Mouse (Mus musculus) forebrain, embryonic 16.5 days (tissue): ENCODE data around the gene Slc22a1. TPM values are rescaled to one million over a fixed set of nuclear protein-coding genes. Genes with fewer than 3 reads are reported as not detected.

ENCODE experiments used
- ATAC-seq: fragments of 200-750 bp; cut with Nextera tagmentation; 2 replicates; pipeline ENCODE4 v1.8.0; 2017; ENCODE audit warnings: mild to moderate bottlenecking, moderate library complexity
- H3K27ac ChIP-seq: fragments of 300-500 bp; sonication (generic); 2 replicates; pipeline ENCODE4 v1.5.1; 2014; ENCODE audit warnings: low read length, control low read depth
- H3K27me3 ChIP-seq: fragments of 300-500 bp; sonication (generic); replicated peaks from 2 replicates; pipeline ENCODE4 v1.6.1; 2014; ENCODE audit warnings: low read length; ENCODE audit not compliant: control insufficient read depth, insufficient read depth
- H3K36me3 ChIP-seq: fragments of 300-500 bp; sonication (generic); 2 replicates; pipeline ENCODE4 v1.6.1; 2014; ENCODE audit not compliant: control insufficient read depth, insufficient read depth
- H3K4me1 ChIP-seq: fragments of 300-500 bp; sonication (generic); replicated peaks from 2 replicates; pipeline ENCODE4 v1.6.1; 2014; ENCODE audit warnings: low read length; ENCODE audit not compliant: control insufficient read depth, insufficient read depth
- H3K4me2 ChIP-seq: fragments of 300-500 bp; sonication (generic); 2 replicates; pipeline ENCODE4 v1.6.1; 2014; ENCODE audit warnings: mild to moderate bottlenecking, low read length, control low read depth
- H3K4me3 ChIP-seq: fragments of 300-500 bp; sonication (generic); replicated peaks from 2 replicates; pipeline ENCODE4 v1.5.1; 2014; ENCODE audit warnings: mild to moderate bottlenecking, low read length, control low read depth
- H3K9ac ChIP-seq: fragments of 300-500 bp; sonication (generic); replicated peaks from 2 replicates; pipeline ENCODE4 v1.6.1; 2014; ENCODE audit warnings: low read depth, low read length, control low read depth
- H3K9me3 ChIP-seq: fragments of 300-500 bp; sonication (generic); 2 replicates; pipeline ENCODE4 v1.6.1; 2016; ENCODE audit warnings: low read length; ENCODE audit not compliant: control insufficient read depth
- WGBS: fragments of 180-500 bp; shearing (Covaris S2); extraction: QIAGEN DNeasy Blood & Tissue Kit; methylation state at CpG from one replicate; pipeline ENCODE4 v1.1.7; 2014; 5-methylcytosine and 5-hydroxymethylcytosine counted together
- polyA plus RNA-seq: library from polyadenylated mRNA; unstranded; fragments of >200 nt; fragmentation: Nextera tagmentation; extraction: Ambion mirVana; gene quantifications from 2 replicates; pipeline ENCODE4 v1.2.1, GENCODE M21; 2015

The Slc22a1 gene
- polyA plus RNA-seq, 1 experiment from 2014 or later = not detected

DNA sequence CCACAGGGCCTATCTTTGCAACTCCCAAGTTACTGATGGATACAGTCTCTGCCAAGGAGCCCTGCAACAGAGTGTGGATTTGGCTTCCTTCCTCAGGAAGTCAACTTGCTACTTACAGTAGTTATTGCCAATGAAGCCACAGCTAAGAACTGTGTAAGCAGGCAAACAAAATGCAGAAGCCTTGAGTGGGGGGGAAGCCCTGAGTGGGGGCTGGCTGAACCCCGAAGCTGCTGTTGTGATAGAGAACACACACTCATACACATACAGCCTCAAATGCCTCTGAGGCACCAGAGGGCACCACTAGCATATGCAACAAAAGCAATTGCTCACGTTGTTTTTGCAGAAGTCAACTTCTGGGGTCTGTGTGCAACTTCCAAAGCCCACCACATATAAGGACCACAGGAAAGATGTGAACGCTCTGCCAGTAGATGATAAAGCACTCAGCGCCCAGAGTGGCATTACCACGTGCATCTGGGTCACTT, 38.5 kb upstream of the Slc22a1 start:
- ATAC-seq = no peak
- H3K27ac ChIP-seq = no peak overlapping the region
- WGBS = 85% methylated on average over 5 of the region's 5 CpGs
- H3K36me3 ChIP-seq = peaks cover 22% of the 10 kb centered on the region
- no peaks in the 10 kb centered on the region for H3K9me3 ChIP-seq
- no peak overlapping the region for H3K4me2 ChIP-seq
- no peak overlapping the region for H3K4me3 ChIP-seq
- H3K4me1 ChIP-seq = peaks cover 5% of the 10 kb centered on the region; the same call in 1 of the 2 replicates
- H3K27me3 ChIP-seq = no peaks in the 10 kb centered on the region
- H3K9ac ChIP-seq = no peak overlapping the region

DNA sequence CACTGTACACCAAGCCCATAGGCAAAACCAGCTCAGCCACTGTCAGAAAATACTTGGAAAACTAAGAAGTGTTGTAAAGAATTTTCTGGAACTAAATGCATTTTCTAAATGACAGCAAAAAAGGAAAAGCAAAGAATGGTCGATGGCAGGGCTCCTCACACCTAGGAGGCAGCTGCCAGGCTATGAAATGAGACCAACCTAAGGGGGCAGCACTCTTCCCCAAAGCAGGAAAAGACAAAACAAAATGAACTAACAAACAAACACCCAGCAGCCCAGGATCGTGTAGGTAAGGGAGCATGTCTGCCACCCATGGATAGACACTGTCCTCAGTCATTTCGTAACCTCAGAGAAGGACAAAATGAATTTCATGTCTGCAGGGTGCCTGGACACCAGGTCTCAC, 37.4 kb upstream of the Slc22a1 start:
- Histone ChIP-seq H3K9me3 (no peaks in the 10 kb centered on the region), H3K4me2 (no peak overlapping the region), H3K36me3 (peaks cover 22% of the 10 kb centered on the region), H3K27ac (no peak overlapping the region), H3K27me3 (no peaks in the 10 kb centered on the region), H3K9ac (no peak overlapping the region), H3K4me3 (no peak overlapping the region), H3K4me1 (peaks cover 5% of the 10 kb centered on the region; the same call in 1 of the 2 replicates)
- no peak for ATAC-seq
- WGBS = 84% methylated on average over 3 of the region's 3 CpGs

DNA sequence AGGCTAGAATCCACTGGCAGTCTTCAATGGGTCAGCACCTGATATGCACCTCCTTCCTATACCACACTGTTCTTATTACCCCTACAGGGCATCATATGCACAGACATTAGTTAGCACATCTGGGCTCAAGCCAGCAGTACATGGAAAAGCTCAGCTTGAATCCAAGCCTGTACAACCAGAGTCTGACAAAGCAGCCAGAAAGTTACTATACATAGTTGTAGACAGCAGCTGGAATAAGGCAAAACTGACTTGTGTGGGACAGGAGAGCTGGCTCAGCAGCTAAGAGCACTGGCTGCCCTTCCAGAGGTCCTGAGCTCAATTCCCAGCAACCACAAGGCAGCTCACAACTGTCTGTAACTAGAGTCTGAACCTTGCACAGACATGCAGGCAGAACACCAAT, 36.6 kb upstream of the Slc22a1 start:
- Histone ChIP-seq H3K4me3 (no peak overlapping the region), H3K27me3 (no peaks in the 10 kb centered on the region), H3K4me2 (no peak overlapping the region), H3K36me3 (peaks cover 22% of the 10 kb centered on the region), H3K9ac (no peak overlapping the region), H3K9me3 (no peaks in the 10 kb centered on the region), H3K4me1 (no peaks in the 10 kb centered on the region), H3K27ac (no peak overlapping the region)
- no peak for ATAC-seq

DNA sequence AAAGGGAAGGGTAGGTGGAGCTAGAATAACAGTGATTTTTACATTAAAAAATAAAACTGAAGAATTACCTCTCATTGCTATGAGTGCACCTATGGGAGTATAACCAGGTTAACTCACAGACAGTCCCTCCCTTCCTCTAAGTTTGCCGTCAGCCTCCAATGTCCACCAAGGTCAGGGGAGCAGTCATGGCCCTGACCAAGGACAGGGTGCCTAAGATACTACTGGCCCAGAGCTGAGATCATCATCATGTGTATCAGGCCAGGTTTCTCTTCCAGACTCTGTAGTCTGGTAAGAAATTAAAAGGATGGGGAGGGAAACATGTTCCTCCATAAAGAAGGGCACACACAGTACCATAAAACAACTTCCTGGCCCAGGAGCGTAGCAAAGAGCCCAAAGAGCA, 35.3 kb upstream of the Slc22a1 start:
- H3K27ac ChIP-seq = no peak overlapping the region
- no peaks in the 10 kb centered on the region for H3K4me1 ChIP-seq
- H3K27me3 ChIP-seq = no peaks in the 10 kb centered on the region
- H3K36me3 ChIP-seq = peaks cover 21% of the 10 kb centered on the region
- H3K4me3 ChIP-seq = no peak overlapping the region
- 94% methylated on average over 2 of the region's 2 CpGs for WGBS
- H3K9ac ChIP-seq = no peak overlapping the region
- no peak overlapping the region for H3K4me2 ChIP-seq
- ATAC-seq = no peak
- no peaks in the 10 kb centered on the region for H3K9me3 ChIP-seq

DNA sequence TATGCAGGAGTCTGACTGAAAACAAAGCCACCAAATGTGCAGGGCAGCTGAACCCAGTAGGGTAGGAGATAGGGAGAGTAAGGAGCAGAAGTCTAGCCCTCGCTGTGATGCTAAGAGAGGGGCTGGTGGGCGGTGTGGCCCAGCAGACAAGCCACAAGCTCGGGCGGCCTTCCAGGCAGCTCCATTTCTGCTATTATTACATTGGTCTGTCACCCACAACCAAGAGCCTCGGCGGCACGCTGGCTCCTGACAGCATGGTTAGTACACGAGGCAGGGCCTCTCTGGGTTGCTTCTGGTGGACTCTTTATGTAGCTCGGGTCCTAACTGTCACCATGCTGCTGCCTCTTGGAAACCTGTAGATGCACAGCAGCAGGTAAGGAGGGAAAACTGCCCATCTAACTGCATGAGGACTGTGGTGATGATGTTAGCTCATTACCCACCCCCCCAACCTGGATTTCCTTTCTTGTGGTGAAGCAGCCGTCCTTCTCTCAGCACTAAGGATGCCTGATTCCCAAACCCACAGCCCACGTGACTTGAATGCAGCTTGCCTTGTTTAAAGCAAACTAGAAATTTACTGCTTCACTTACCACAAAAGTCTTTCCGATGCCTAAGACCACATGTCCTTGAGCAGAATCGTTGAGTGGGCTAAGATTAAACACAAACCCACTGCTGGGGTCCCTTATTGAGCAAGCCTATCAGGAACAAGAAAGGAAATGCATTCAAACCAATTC, 34.6 kb upstream of the Slc22a1 start:
- Histone ChIP-seq H3K4me3 (no peak overlapping the region), H3K4me2 (no peak overlapping the region), H3K9ac (no peak overlapping the region), H3K36me3 (peaks cover 16% of the 10 kb centered on the region), H3K27me3 (no peaks in the 10 kb centered on the region), H3K27ac (no peak overlapping the region), H3K4me1 (no peaks in the 10 kb centered on the region), H3K9me3 (no peaks in the 10 kb centered on the region)
- ATAC-seq = no peak
- 75% methylated on average over 13 of the region's 13 CpGs for WGBS

DNA sequence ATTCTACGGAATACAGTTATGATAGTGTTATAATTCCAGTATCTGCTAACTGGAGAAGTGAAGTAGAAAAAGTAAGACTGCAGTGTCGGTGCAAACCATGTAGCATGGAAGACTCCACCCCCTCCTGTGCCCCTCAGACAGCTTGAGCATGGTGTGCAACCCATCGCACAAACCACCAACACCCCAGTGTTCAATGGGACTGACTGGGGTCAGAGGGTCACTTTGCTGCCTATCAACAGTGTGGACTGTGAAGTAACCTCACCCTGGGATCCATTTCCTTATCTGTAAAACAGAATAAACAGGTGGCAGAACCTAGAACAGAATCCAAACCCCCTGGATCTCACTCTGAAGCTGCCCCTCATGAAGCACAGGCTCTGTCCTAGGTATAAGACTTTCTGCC, 32.8 kb upstream of the Slc22a1 start:
- no peak overlapping the region for H3K9ac ChIP-seq
- no peaks in the 10 kb centered on the region for H3K4me1 ChIP-seq
- H3K4me2 ChIP-seq = no peak overlapping the region
- no peak overlapping the region for H3K27ac ChIP-seq
- H3K9me3 ChIP-seq = no peaks in the 10 kb centered on the region
- H3K36me3 ChIP-seq = peaks cover 18% of the 10 kb centered on the region
- whole genome bisulfite sequencing = 89% methylated on average over 3 of the region's 3 CpGs
- H3K4me3 ChIP-seq = no peak overlapping the region
- no peaks in the 10 kb centered on the region for H3K27me3 ChIP-seq
- ATAC-seq = no peak

DNA sequence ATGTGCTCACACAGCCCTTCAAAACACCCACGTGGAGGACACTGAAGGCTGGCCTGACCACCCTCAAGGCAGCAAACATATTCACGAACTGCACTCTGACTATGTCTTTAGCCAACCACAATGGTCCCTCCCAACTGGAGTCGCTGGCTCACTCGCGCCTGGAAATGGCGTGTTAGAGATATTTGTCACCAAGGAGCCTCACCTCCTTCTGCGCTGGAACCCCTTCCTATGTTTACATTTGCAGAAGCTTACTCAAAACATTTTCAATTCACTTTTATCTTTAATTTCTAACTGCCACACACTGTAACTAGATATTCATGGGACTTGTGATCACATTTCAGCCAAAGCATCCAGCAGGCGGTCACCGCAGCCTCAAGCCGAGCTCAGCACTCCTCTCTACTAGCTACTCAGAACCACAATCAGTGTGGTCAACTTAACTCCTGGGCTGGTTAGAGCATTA, 31.0 kb upstream of the Slc22a1 start:
- Histone ChIP-seq H3K4me1 (no peaks in the 10 kb centered on the region), H3K9ac (no peak overlapping the region), H3K27me3 (no peaks in the 10 kb centered on the region), H3K9me3 (no peaks in the 10 kb centered on the region), H3K4me2 (no peak overlapping the region), H3K36me3 (peaks cover 20% of the 10 kb centered on the region), H3K27ac (no peak overlapping the region), H3K4me3 (no peak overlapping the region)
- WGBS = 90% methylated on average over 10 of the region's 10 CpGs
- ATAC-seq = no peak

DNA sequence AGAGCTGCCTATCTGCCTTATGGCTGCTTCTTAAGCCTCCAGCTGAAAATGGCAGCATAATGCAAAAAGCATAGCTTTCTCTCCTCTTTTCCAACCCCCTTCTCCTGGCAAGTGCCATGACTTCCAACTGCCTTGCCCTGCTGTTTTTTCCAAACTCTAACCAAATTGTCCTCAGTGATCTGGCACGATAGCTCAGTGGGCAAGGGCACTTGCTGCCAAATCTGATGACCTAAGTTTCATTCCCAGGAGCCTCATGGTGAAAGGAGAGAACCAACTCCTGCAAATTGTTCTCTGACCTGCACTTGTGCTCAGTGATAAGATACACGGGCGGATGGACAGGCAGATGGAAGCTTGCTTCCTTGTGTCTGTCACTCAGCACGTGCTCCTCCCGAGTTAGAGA, 27.3 kb upstream of the Slc22a1 start:
- Histone ChIP-seq H3K9me3 (no peaks in the 10 kb centered on the region), H3K4me2 (no peak overlapping the region), H3K4me3 (no peak overlapping the region), H3K27ac (no peak overlapping the region), H3K27me3 (no peaks in the 10 kb centered on the region), H3K4me1 (no peaks in the 10 kb centered on the region), H3K36me3 (peaks cover 20% of the 10 kb centered on the region), H3K9ac (no peak overlapping the region)
- ATAC-seq = no peak
- WGBS = 91% methylated on average over 5 of the region's 5 CpGs

DNA sequence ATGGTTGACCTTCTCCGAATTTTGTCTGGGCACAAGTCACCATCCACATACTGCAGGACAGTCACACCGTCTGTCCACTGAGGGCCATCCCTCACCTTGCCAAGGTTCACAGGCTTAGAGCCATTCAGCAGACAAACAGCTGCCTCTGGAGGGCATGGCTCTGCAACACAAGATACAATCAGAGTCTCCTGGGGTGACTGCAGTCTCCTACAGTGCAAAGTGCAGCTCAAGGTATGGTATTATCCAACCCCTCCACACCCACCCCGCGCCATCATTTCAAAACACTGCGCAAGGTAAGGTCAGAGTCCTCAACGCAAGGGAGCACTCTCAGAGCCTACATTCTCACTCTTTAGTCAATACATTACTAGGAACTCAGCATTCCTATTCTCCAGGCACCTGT, 24.7 kb upstream of the Slc22a1 start:
- Histone ChIP-seq H3K9me3 (no peaks in the 10 kb centered on the region), H3K27me3 (no peaks in the 10 kb centered on the region), H3K4me1 (no peaks in the 10 kb centered on the region), H3K36me3 (peaks cover 37% of the 10 kb centered on the region), H3K9ac (no peak overlapping the region), H3K27ac (no peak overlapping the region), H3K4me3 (no peak overlapping the region), H3K4me2 (no peak overlapping the region)
- WGBS = 96% methylated on average over 6 of the region's 6 CpGs
- ATAC-seq = no peak

DNA sequence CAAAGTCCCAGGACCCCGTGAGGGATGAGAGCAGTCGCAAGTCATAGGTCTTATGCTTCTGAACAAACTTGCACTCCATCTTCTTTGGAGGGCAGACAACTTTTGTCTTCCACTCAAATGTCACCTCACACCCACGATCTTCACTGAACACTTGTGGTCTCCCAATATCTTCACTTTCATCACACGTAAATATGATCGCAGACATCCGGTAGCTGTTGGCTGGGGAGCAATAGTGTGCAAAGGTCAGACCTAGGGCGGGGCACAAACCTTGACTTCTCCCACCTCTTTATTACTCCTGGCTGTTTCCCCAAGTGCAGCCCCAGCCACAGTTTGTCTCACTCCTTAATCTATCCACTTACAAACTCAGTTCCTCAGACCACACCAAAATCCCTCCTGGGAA, 16.3 kb upstream of the Slc22a1 start:
- ATAC-seq = no peak
- WGBS = 95% methylated on average over 7 of the region's 7 CpGs
- no peaks in the 10 kb centered on the region for H3K9me3 ChIP-seq

More for the DNA sequence above, 16.3 kb upstream of the Slc22a1 start:
- H3K4me3 ChIP-seq = no peak overlapping the region
- H3K4me2 ChIP-seq = no peak overlapping the region
- H3K9ac ChIP-seq = no peak overlapping the region
- H3K27ac ChIP-seq = no peak overlapping the region
- no peaks in the 10 kb centered on the region for H3K4me1 ChIP-seq
- H3K27me3 ChIP-seq = no peaks in the 10 kb centered on the region
- H3K36me3 ChIP-seq = peaks cover 59% of the 10 kb centered on the region
